Mouse (Mus musculus) lung, postnatal 10 days (tissue): ENCODE data around the gene Pcnx2.

Source experiments
- DNase-seq: peaks from one replicate; pipeline ENCODE4 v3.0.0; 2021

Pcnx2 gene

GRCm38 (mm10) chr8:125889920-125890319, 8.2 kb downstream of the Pcnx2 start:
- no peak for DNase-seq

- no peak for DNase-seq
Observed at GRCm38 (mm10) chr8:125887549-125887948, 10.6 kb downstream of the Pcnx2 start.

- DNase-seq: peak; percentile 45
Observed at GRCm38 (mm10) chr8:125880447-125880846, 17.7 kb downstream of the Pcnx2 start.

- DNase-seq: peak; percentile 40
Observed at GRCm38 (mm10) chr8:125873250-125873534, 24.9 kb downstream of the Pcnx2 start.

- DNase-seq: no peak
Observed at GRCm38 (mm10) chr8:125872501-125873249, 25.4 kb downstream of the Pcnx2 start.

- DNase-seq: peak; percentile 86
Observed at GRCm38 (mm10) chr8:125870821-125871321, 27.2 kb downstream of the Pcnx2 start.

GRCm38 (mm10) chr8:125870179-125870702, 27.9 kb downstream of the Pcnx2 start:
- DNase-seq: no peak

GRCm38 (mm10) chr8:125869739-125870138, 28.4 kb downstream of the Pcnx2 start:
- no peak for DNase-seq

GRCm38 (mm10) chr8:125868552-125868951, 29.6 kb downstream of the Pcnx2 start:
- DNase-seq: peak; percentile 32

- no peak for DNase-seq
Observed at GRCm38 (mm10) chr8:125866125-125866524, 32.0 kb downstream of the Pcnx2 start.

GRCm38 (mm10) chr8:125857251-125857650, 40.9 kb downstream of the Pcnx2 start:
- no peak for DNase-seq

GRCm38 (mm10) chr8:125856160-125856559, 42.0 kb downstream of the Pcnx2 start:
- no peak for DNase-seq

GRCm38 (mm10) chr8:125854379-125854778, 43.7 kb downstream of the Pcnx2 start:
- no peak for DNase-seq

GRCm38 (mm10) chr8:125853300-125853699, 44.8 kb downstream of the Pcnx2 start:
- no peak for DNase-seq

GRCm38 (mm10) chr8:125849181-125849580, 48.9 kb downstream of the Pcnx2 start:
- no peak for DNase-seq

GRCm38 (mm10) chr8:125847842-125848241, 50.3 kb downstream of the Pcnx2 start:
- DNase-seq: no peak

GRCm38 (mm10) chr8:125845281-125845680, 52.8 kb downstream of the Pcnx2 start:
- DNase-seq: no peak

GRCm38 (mm10) chr8:125843122-125843836, 54.8 kb downstream of the Pcnx2 start:
- no peak for DNase-seq

GRCm38 (mm10) chr8:125842158-125842557, 56.0 kb downstream of the Pcnx2 start:
- peak; percentile 8 for DNase-seq

GRCm38 (mm10) chr8:125824688-125825087, 73.4 kb downstream of the Pcnx2 start:
- peak; percentile 12 for DNase-seq

- peak; percentile 32 for DNase-seq
Observed at GRCm38 (mm10) chr8:125823719-125824118, 74.4 kb downstream of the Pcnx2 start.

- DNase-seq: no peak
Observed at GRCm38 (mm10) chr8:125822065-125822464, 76.1 kb downstream of the Pcnx2 start.

- peak; percentile 84 for DNase-seq
Observed at GRCm38 (mm10) chr8:125819797-125820196, 78.3 kb downstream of the Pcnx2 start.

GRCm38 (mm10) chr8:125818796-125819195, 79.3 kb downstream of the Pcnx2 start:
- no peak for DNase-seq
